Mouse (Mus musculus) thymus, adult 2 months (tissue): Measurements from ENCODE around the gene Parvg. TPM values are rescaled to one million over a fixed set of nuclear protein-coding genes. Genes with fewer than 3 reads are reported as not detected.

Experiments
- DNase-seq: peaks from one replicate; pipeline ENCODE4 v3.0.0; 2021
- H3K27ac ChIP-seq: fragments of 200-500 bp; 2 replicates; pipeline ENCODE4 v1.5.1; 2012; ENCODE audit warnings: low read length, control low read depth; ENCODE audit not compliant: control insufficient read depth, insufficient read depth
- H3K27me3 ChIP-seq: fragments of 200-500 bp; 2 replicates; pipeline ENCODE4 v1.6.1; 2012; ENCODE audit warnings: mild to moderate bottlenecking, low read length, moderate library complexity, mixed read lengths; ENCODE audit not compliant: control insufficient read depth, insufficient read depth
- H3K36me3 ChIP-seq: fragments of 200-500 bp; 2 replicates; pipeline ENCODE4 v1.6.1; 2012; ENCODE audit warnings: mild to moderate bottlenecking, low read length, moderate library complexity; ENCODE audit not compliant: control insufficient read depth, insufficient read depth
- H3K4me1 ChIP-seq: fragments of 200-500 bp; replicated peaks from 2 replicates; pipeline ENCODE4 v1.6.1; 2012; ENCODE audit warnings: low read length; ENCODE audit not compliant: control insufficient read depth, insufficient read depth
- H3K4me3 ChIP-seq: fragments of 200-500 bp; 2 replicates; pipeline ENCODE4 v1.5.1; 2012; ENCODE audit warnings: mild to moderate bottlenecking, low read length, control low read depth, moderate library complexity; ENCODE audit not compliant: control insufficient read depth, insufficient read depth
- CTCF ChIP-seq: fragments of 200-500 bp; IDR thresholded peaks from 2 replicates; pipeline ENCODE4 v1.5.1; 2012; ENCODE audit warnings: mild to moderate bottlenecking, control low read depth, low read length, moderate library complexity, borderline replicate concordance; ENCODE audit not compliant: control insufficient read depth, poor library complexity, insufficient read depth; ENCODE audit errors: extremely low read depth
- POLR2A ChIP-seq: fragments of 200-500 bp; IDR thresholded peaks from 2 replicates; pipeline ENCODE4 v1.6.1; 2012; ENCODE audit warnings: mild to moderate bottlenecking, low read length, control low read depth, moderate library complexity; ENCODE audit not compliant: control insufficient read depth, poor library complexity, insufficient read depth; ENCODE audit errors: extremely low read depth
- WGBS: fragments of 180-500 bp; shearing (Covaris S2); methylation state at CpG from one replicate; pipeline ENCODE4 v1.1.7; 2018; 5-methylcytosine and 5-hydroxymethylcytosine counted together
- polyA plus RNA-seq: library from polyadenylated mRNA; depleted of rRNA; stranded (reverse); fragments of >200 nt; gene quantifications from 2 replicates; pipeline ENCODE4 v1.2.3, GENCODE M21; 2012; rRNA removed

Gene Parvg
- polyA plus RNA-seq, 1 experiment: 185 TPM

GRCm38 (mm10) chr15:84384066-84384465, 60.2 kb downstream of the Parvg start:
- TF ChIP-seq POLR2A: no peak
- TF ChIP-seq CTCF: no peak
- DNase-seq: peak; percentile 73
- no peaks in the 10 kb centered on the region for H3K27me3 ChIP-seq
- 9% methylated on average over 9 of the region's 9 CpGs for WGBS
- no peak overlapping the region for H3K4me3 ChIP-seq
- H3K36me3 ChIP-seq: no peaks in the 10 kb centered on the region
- peaks cover 55% of the 10 kb centered on the region for H3K4me1 ChIP-seq
- H3K27ac ChIP-seq: peak overlapping the region; percentile 50; the same call in 1 of the 2 replicates

DNA sequence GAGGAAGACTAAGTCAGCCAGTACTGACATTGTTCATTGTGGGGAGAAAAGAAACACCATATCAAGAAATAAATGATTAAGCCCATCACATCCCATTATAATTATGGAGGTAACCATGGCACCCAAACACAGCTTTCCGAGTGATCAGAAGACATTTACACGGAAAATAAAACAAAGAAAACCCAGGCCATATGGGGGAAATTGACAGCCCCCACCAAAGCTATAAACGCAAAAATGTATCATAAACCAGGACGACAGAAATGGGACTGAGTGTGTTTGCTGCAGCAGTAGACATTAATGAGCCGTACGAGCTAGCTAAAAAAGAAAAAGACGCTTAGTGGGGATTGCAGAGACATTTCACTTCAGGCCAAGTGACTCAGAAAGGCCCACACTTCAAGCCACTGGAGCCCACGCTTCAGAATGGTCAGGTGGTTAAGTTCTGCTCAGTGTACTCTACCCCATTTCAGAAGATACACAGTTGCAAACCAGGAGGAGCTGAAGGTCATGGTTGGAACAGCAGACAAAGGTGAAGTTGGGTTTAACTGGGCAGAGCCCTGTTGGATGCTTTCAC, 62.3 kb downstream of the Parvg start:
- no peak for DNase-seq
- no peaks in the 10 kb centered on the region for H3K36me3 ChIP-seq
- no peaks in the 10 kb centered on the region for H3K27me3 ChIP-seq
- 95% methylated on average over 8 of the region's 8 CpGs for WGBS
- H3K4me3 ChIP-seq: no peak overlapping the region
- H3K27ac ChIP-seq: no peak overlapping the region
- no peak for TF ChIP-seq POLR2A
- no peak for TF ChIP-seq CTCF
- peaks cover 61% of the 10 kb centered on the region for H3K4me1 ChIP-seq

- WGBS: 5% methylated on average over 8 of the region's 8 CpGs
- Histone ChIP-seq H3K4me1 (peaks cover 37% of the 10 kb centered on the region), H3K27ac (peak overlapping the region; percentile 32; the same call in 1 of the 2 replicates), H3K27me3 (no peaks in the 10 kb centered on the region), H3K36me3 (no peaks in the 10 kb centered on the region), H3K4me3 (no peak overlapping the region)
- TF ChIP-seq POLR2A: no peak
- no peak for TF ChIP-seq CTCF
- peak; percentile 64 for DNase-seq
Measured at GRCm38 (mm10) chr15:84388698-84389131, 64.9 kb downstream of the Parvg start.

DNA sequence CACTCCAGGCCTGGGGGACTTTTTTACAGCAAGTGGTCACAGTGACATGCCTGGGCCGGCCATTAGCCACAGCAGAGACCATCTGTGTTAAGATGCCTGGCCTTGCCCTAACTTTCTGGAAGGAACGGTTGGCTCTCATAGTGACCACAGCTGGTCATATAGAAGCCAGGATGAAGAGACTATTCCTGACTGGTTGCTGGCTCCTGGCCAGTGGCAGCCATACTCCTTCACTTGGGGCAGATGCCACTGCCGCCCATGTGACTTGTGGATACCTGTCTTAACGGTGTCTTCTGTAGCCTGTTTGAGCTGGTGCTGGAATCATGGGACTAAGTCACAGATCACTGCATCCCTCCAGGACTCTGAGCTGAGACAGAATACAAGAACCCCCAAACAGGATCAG, 68.3 kb downstream of the Parvg start:
- no peaks in the 10 kb centered on the region for H3K27me3 ChIP-seq
- DNase-seq: no peak
- peaks cover 27% of the 10 kb centered on the region for H3K4me1 ChIP-seq
- no peak overlapping the region for H3K27ac ChIP-seq
- no peaks in the 10 kb centered on the region for H3K36me3 ChIP-seq
- no peak overlapping the region for H3K4me3 ChIP-seq
- WGBS: 97% methylated on average over 4 of the region's 4 CpGs
- no peak for TF ChIP-seq CTCF
- TF ChIP-seq POLR2A: no peak

Other genes starting within 250 kb of the Parvg start
- gene Sult4a1, start 218.3 kb upstream of the Parvg start, polyA plus RNA-seq: 0.11 and 0.22 TPM in 2 replicates
- gene Pnpla5, start 200.9 kb upstream of the Parvg start, polyA plus RNA-seq: 0.08 and 0.13 TPM in 2 replicates
- gene Pnpla3, start 156.2 kb upstream of the Parvg start, polyA plus RNA-seq: 35.3 and 39.4 TPM in 2 replicates
- 14.5 and 15.2 TPM in 2 replicates for gene Samm50, start 131.8 kb upstream of the Parvg start, polyA plus RNA-seq
- 3.3 and 6.8 TPM in 2 replicates for gene Parvb, start 92.0 kb upstream of the Parvg start, polyA plus RNA-seq
- 9.3 and 10.4 TPM in 2 replicates for gene Shisal1, start 123.1 kb downstream of the Parvg start, polyA plus RNA-seq
- gene Rtl6, start 233.8 kb downstream of the Parvg start, polyA plus RNA-seq: 18.8 and 26.1 TPM in 2 replicates